Mouse (Mus musculus): ENCODE measurements around the gene Wbp11. TPM values are rescaled to one million over a fixed set of nuclear protein-coding genes. Genes with fewer than 3 reads are reported as not detected.

The Wbp11 gene
- polyA plus RNA-seq (2012; rRNA removed) = 59.7 and 64.0 TPM in 2 replicates

DNA sequence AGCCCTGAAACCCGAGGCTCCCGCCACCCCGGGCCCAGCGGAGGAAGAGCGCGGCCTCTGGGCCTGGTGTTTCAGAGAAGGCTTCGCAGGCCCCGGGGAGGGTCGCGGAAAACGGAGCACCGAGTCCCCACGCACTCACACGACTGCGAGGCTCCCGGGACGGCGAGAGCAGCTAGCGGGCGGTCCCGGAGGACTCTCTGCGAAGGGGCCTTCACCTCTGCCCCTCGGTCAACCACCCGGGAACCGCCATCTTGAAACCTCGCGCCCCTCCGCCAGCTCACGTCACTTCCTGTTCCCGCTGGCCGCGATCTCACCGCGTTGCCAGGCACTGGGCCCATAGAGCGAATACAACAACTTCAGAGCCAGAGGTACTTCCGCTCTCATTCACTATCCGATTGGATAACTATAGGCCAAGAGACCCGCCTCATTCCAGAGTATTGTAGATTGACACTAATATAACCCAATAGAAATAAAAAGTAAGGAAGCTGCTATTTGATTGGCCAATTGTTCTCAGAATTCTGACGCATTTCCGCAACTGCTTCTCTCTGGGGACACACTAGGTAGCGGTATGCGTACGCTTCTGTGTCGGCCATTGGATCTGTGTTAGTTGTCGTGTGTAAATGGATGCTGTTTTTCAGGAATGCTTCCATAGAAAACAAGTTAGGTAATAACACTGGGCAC is at the start of gene Wbp11:
TSS of gene Wbp11 (minus strand) at position 353 of the 681 bp plus-strand sequence.
- no peaks in the 10 kb centered on the region for H3K4me1 ChIP-seq (ENCODE audit: control insufficient read depth, insufficient read depth, low read length)
- TF ChIP-seq POLR2A (IDR thresholded peaks at IDR 0.05; ENCODE audit: extremely low read depth, insufficient read depth, low read length) (peak; percentile 95), CTCF (IDR thresholded peaks at IDR 0.05; ENCODE audit: extremely low read depth, insufficient read depth, low read length) (peak; percentile 18; the same call in 1 of the 2 replicates)
- H3K27ac ChIP-seq (ENCODE audit: insufficient read depth, low read length) = peak within 1 kb of the TSS; percentile 81
- H3K4me3 ChIP-seq (ENCODE audit: insufficient read depth, low read length) = peak within 1 kb of the TSS; percentile 62

- no peak for TF ChIP-seq CTCF (IDR thresholded peaks at IDR 0.05; ENCODE audit: extremely low read depth, insufficient read depth, low read length)
- TF ChIP-seq POLR2A (IDR thresholded peaks at IDR 0.05; ENCODE audit: extremely low read depth, insufficient read depth, low read length) = 0 out of 2 replicates have a peak, but pooled peaks have one; percentile 30
- Histone ChIP-seq H3K27ac (ENCODE audit: insufficient read depth, low read length) (no peak within 1 kb of the TSS), H3K4me3 (ENCODE audit: insufficient read depth, low read length) (no peak within 1 kb of the TSS), H3K4me1 (ENCODE audit: control insufficient read depth, insufficient read depth, low read length) (0 out of 2 replicates have a peak, but pooled peaks cover 3% of the 10 kb centered on the region)
Observed at GRCm38 (mm10) chr6:136875670-136876069, 47.6 kb upstream of the Wbp11 start, which contains the start of gene Mgp. Mgp (minus strand) TSS chr6:136875823.

GRCm38 (mm10) chr6:136874599-136874998 is 46.6 kb upstream of the Wbp11 start:
- 0 out of 2 replicates have a peak, but pooled peaks cover 3% of the 10 kb centered on the region for H3K4me1 ChIP-seq (ENCODE audit: control insufficient read depth, insufficient read depth, low read length)
- no peak for TF ChIP-seq POLR2A (IDR thresholded peaks at IDR 0.05; ENCODE audit: extremely low read depth, insufficient read depth, low read length)
- no peak overlapping the region for H3K27ac ChIP-seq (ENCODE audit: insufficient read depth, low read length)
- no peak overlapping the region for H3K4me3 ChIP-seq (ENCODE audit: insufficient read depth, low read length)

DNA sequence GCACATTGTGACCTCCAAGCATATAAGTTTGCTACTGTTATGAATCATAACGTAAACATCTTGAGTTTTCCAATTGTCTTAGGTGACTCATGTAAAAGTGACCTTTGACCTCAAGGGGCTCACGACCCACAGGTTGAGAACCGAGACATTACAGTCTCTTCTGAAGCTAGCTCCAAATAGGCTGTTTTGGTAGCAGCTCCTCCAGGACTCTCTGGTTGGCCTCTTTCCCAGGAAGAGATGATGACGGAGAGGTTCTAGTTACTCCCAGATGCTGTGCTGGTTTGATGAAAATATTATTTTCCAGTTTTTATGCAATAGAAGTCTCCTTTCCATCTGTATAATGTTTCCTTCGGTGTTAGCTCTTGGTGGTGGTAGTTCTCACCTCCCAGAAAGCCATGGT is 40.9 kb upstream of the Wbp11 start:
- H3K4me3 ChIP-seq (ENCODE audit: insufficient read depth, low read length) = no peak overlapping the region
- H3K4me1 ChIP-seq (ENCODE audit: control insufficient read depth, insufficient read depth, low read length) = peaks cover 1% of the 10 kb centered on the region; the same call in 1 of the 2 replicates
- H3K27ac ChIP-seq (ENCODE audit: insufficient read depth, low read length) = no peak overlapping the region
- TF ChIP-seq POLR2A (IDR thresholded peaks at IDR 0.05; ENCODE audit: extremely low read depth, insufficient read depth, low read length) (no peak), CTCF (IDR thresholded peaks at IDR 0.05; ENCODE audit: extremely low read depth, insufficient read depth, low read length) (no peak)

DNA sequence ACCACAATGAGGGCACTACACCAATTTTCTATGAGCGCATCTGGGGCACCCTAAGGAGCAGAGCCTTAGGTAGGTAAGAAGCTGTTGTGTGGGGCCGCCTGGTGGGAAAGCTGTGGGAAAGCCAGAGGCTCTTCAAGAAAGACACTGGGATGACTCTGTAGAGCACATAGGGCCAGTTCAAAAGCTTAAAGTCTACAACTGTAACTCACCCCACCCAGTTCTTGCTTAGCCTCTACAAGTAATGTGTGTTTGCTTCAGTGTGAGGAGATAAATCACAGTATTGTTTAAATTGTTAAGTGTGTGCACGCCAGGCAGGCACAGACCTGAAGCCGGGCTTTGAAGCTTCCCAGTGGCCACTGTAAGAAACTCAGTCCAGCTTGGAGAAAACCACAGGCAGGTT is 38.1 kb upstream of the Wbp11 start:
- TF ChIP-seq CTCF (IDR thresholded peaks at IDR 0.05; ENCODE audit: extremely low read depth, insufficient read depth, low read length) (no peak), POLR2A (IDR thresholded peaks at IDR 0.05; ENCODE audit: extremely low read depth, insufficient read depth, low read length) (no peak)
- Histone ChIP-seq H3K27ac (ENCODE audit: insufficient read depth, low read length) (no peak overlapping the region), H3K4me3 (ENCODE audit: insufficient read depth, low read length) (no peak overlapping the region), H3K4me1 (ENCODE audit: control insufficient read depth, insufficient read depth, low read length) (peaks cover 2% of the 10 kb centered on the region; the same call in 1 of the 2 replicates)

DNA sequence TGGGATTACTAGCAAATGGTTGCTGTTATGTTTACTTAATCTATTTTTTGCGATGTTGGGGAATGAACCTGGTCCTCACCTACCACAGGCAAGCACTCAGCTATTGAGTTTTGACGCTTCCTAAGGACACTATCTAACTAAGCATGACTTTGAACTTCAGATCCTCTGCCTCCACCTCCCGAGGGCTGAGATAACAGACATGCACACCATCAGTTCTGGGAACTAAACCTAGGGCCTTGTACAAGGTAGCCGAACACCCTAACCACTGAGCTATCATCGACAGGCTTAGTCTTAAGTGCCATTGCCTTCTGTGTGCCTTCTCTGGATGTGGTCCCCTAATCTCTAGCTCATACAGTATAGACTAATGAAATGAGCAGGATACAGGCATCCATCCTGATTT is 37.3 kb upstream of the Wbp11 start:
- Histone ChIP-seq H3K4me1 (ENCODE audit: control insufficient read depth, insufficient read depth, low read length) (peaks cover 3% of the 10 kb centered on the region; the same call in 1 of the 2 replicates), H3K27ac (ENCODE audit: insufficient read depth, low read length) (no peak overlapping the region), H3K4me3 (ENCODE audit: insufficient read depth, low read length) (no peak overlapping the region)
- no peak for TF ChIP-seq CTCF (IDR thresholded peaks at IDR 0.05; ENCODE audit: extremely low read depth, insufficient read depth, low read length)
- no peak for TF ChIP-seq POLR2A (IDR thresholded peaks at IDR 0.05; ENCODE audit: extremely low read depth, insufficient read depth, low read length)

GRCm38 (mm10) chr6:136861020-136861419 is 33.0 kb upstream of the Wbp11 start:
- H3K4me3 ChIP-seq (ENCODE audit: insufficient read depth, low read length) = no peak overlapping the region; the same call in 1 of the 2 replicates
- H3K27ac ChIP-seq (ENCODE audit: insufficient read depth, low read length) = no peak overlapping the region
- peak; percentile 58; the same call in 1 of the 2 replicates for TF ChIP-seq CTCF (IDR thresholded peaks at IDR 0.05; ENCODE audit: extremely low read depth, insufficient read depth, low read length)
- TF ChIP-seq POLR2A (IDR thresholded peaks at IDR 0.05; ENCODE audit: extremely low read depth, insufficient read depth, low read length) = no peak
- peaks cover 2% of the 10 kb centered on the region; the same call in 1 of the 2 replicates for H3K4me1 ChIP-seq (ENCODE audit: control insufficient read depth, insufficient read depth, low read length)

- TF ChIP-seq POLR2A (IDR thresholded peaks at IDR 0.05; ENCODE audit: extremely low read depth, insufficient read depth, low read length) (no peak), CTCF (IDR thresholded peaks at IDR 0.05; ENCODE audit: extremely low read depth, insufficient read depth, low read length) (no peak)
- no peak overlapping the region for H3K27ac ChIP-seq (ENCODE audit: insufficient read depth, low read length)
- H3K4me1 ChIP-seq (ENCODE audit: control insufficient read depth, insufficient read depth, low read length) = peaks cover 2% of the 10 kb centered on the region; the same call in 1 of the 2 replicates
- no peak overlapping the region for H3K4me3 ChIP-seq (ENCODE audit: insufficient read depth, low read length)
Observed at GRCm38 (mm10) chr6:136858420-136858819, 30.4 kb upstream of the Wbp11 start.

DNA sequence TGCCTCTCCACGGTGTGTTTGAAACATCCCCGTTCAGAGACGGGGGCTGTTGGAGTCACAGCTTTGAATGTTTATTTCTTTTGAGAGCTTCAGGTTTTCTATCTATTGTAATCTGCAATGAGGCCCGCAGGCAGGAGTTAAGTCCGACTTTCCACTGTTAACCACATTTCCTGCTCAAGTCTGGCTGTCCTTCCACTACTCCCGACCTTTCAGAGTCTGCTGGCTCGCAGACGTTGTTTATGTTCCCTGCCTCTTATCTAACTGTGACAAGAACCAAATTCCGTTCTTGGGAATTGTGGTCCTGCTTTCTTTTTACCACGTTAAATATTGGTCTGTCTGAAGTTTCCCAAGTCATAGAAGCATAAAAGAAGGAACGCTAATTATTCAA is 29.8 kb upstream of the Wbp11 start:
- Histone ChIP-seq H3K4me3 (ENCODE audit: insufficient read depth, low read length) (no peak overlapping the region), H3K4me1 (ENCODE audit: control insufficient read depth, insufficient read depth, low read length) (peaks cover 2% of the 10 kb centered on the region; the same call in 1 of the 2 replicates), H3K27ac (ENCODE audit: insufficient read depth, low read length) (no peak overlapping the region)
- TF ChIP-seq POLR2A (IDR thresholded peaks at IDR 0.05; ENCODE audit: extremely low read depth, insufficient read depth, low read length) = no peak
- TF ChIP-seq CTCF (IDR thresholded peaks at IDR 0.05; ENCODE audit: extremely low read depth, insufficient read depth, low read length) = no peak

All from cortical plate, adult 2 months (tissue).